Mouse (Mus musculus) B cell, adult 2 months (primary cell): ENCODE measurements around the gene Adcy9.
"Not testable (repeated sequence)": the region's sequence is repeated elsewhere in the genome, so short reads cannot be mapped to it uniquely, and the experiment has no call there.

Source experiments
- DNase-seq, 2 experiments: peaks; one replicate each; pipeline ENCODE4 v3.0.0; 2022

Gene Adcy9

DNA sequence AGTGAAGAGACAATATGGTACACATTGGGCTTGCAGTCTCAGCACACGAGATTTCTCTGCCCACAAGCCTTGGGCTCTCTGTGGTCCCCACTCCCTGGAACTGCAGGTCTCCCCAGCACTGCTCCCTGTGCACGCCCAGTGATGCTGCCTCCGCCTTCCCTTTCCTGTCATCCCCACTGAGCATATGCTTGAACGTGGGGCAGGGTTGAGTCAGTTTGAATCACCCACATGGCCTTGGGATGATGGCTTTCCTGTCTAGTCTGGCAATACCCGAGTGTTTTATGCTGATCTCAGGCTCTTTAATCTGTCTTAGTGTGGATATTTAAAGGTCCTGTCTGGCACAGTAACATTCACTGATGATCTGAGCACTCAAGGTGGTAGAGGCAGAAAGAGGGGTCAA lies 154.9 kb downstream of the Adcy9 start:
- DNase-seq, result no peak

DNA sequence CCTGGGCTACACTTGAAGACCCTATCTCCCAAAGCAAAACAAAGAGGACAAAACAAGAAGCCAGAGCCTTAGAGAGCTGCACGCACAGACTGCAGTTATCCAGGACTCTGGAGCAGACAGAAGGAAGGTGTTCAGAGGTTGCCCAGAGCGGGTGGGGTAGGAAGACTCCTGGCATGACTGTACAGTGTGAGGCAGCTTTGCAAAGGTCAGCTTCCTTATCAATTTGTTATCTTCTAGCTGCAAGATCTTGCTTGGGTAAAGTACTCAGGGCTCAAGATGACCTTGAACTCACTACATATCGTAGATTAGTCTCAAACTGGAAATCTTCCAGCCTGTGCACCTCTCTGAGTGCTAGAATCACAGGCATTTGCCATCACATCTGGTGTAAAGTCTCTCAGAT lies 156.8 kb downstream of the Adcy9 start:
- DNase-seq, result no peak

DNA sequence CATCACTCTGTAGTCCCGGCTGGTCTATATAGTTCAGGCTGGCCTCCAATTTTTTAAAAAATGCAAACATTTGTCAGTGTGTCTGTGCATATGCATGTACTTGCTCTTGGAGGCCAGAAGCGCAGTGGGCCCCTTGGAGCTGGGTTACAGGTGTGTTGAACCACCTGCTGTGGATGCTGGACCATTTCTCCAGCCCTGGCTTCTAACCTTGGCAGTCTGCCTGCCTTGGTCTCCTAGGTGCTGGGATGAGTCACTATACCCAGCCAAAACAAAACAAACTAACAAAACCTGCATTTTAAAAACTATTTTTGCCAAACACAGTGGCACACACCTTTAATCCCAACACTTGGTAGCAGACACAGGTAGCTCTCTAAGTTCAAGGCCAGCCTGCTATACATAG lies 162.8 kb downstream of the Adcy9 start:
- DNase-seq, result no peak

DNA sequence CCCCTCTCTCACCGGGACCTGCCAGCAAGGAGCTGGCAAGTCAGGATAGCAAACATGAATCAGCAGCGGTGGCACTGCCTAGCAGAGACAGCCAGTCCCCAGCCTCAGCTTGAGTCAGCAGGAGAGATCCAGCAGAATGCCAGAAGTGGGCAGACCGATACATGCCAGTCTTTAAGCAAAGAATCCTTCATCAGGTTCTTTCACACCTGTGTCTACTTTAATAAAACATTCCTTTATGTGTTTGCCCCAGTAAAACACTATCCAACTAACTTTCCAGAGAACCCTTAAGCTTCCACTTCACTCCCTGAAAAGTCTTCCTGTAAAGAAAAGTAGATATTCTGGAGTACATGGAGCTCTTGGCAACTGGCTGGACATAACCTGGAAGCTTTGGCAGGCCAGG lies 171.5 kb downstream of the Adcy9 start:
- DNase-seq, result no peak

DNA sequence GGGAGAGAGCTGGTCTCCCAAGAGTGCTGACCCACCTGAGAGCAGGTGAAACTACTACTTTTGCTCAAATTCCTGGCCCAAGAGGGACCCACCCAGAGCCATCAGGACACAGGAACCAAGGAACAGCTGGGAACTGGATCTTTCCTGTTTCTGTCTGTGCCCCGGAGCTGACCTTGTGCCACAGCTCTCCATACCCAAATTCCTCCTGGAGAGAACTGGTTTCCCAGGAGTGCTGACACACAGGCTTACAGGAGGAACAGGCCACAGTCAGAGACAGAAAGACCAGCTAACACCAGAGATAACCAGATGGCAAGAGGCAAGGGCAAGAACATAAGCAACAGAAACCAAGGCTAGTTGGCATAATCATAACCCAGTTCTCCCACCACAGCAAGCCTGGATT lies 175.1 kb downstream of the Adcy9 start:
- DNase-seq, result not testable (repeated sequence)
